Mouse (Mus musculus) R1 (cell line): ENCODE data around the gene Eif3d.
A peak's percentile ranks its signal among the peaks of the same experiment; 100 is the strongest.

Experiments
- DNase-seq: peaks from one replicate; pipeline ENCODE4 v3.0.0-alpha.2; 2018; ENCODE audit warnings: low read depth, low spot score

Gene Eif3d

GRCm38 (mm10) chr15:77954362-77954761 is 16.3 kb downstream of the Eif3d start:
- no peak for DNase-seq

GRCm38 (mm10) chr15:77952921-77953320 is 17.7 kb downstream of the Eif3d start:
- DNase-seq, result no peak

- no peak for DNase-seq
Observed at GRCm38 (mm10) chr15:77949061-77949460, 21.6 kb downstream of the Eif3d start.

GRCm38 (mm10) chr15:77945711-77946110 is 24.9 kb downstream of the Eif3d start:
- DNase-seq, result no peak

- no peak for DNase-seq
Observed at GRCm38 (mm10) chr15:77941563-77941962, 29.1 kb downstream of the Eif3d start.

- DNase-seq, result no peak
Observed at GRCm38 (mm10) chr15:77938516-77938915, 32.1 kb downstream of the Eif3d start.

GRCm38 (mm10) chr15:77935673-77936375 is 34.8 kb downstream of the Eif3d start:
- no peak for DNase-seq

- DNase-seq, result no peak
Observed at GRCm38 (mm10) chr15:77934968-77935367, 35.6 kb downstream of the Eif3d start.

- no peak for DNase-seq
Observed at GRCm38 (mm10) chr15:77934326-77934725, 36.3 kb downstream of the Eif3d start.

GRCm38 (mm10) chr15:77933770-77934169 is 36.8 kb downstream of the Eif3d start:
- DNase-seq, result peak; percentile 90

GRCm38 (mm10) chr15:77933222-77933621 is 37.4 kb downstream of the Eif3d start:
- DNase-seq, result no peak

- DNase-seq, result no peak
Observed at GRCm38 (mm10) chr15:77931689-77932016, 39.0 kb downstream of the Eif3d start.

- no peak for DNase-seq
Observed at GRCm38 (mm10) chr15:77930986-77931688, 39.5 kb downstream of the Eif3d start.

GRCm38 (mm10) chr15:77929804-77930203 is 40.8 kb downstream of the Eif3d start:
- DNase-seq, result no peak

- DNase-seq, result peak; percentile 100
Observed at GRCm38 (mm10) chr15:77928673-77929331, 41.8 kb downstream of the Eif3d start, which contains the start of gene Txn2. Gene Txn2 (minus strand): TSS chr15:77929006.

- DNase-seq, result no peak
Observed at GRCm38 (mm10) chr15:77928091-77928490, 42.5 kb downstream of the Eif3d start.

GRCm38 (mm10) chr15:77926921-77927320 is 43.7 kb downstream of the Eif3d start:
- DNase-seq, result no peak

- DNase-seq, result no peak
Observed at GRCm38 (mm10) chr15:77925195-77925594, 45.4 kb downstream of the Eif3d start.

GRCm38 (mm10) chr15:77923267-77924035 is 47.2 kb downstream of the Eif3d start:
- DNase-seq, result peak; percentile 54

GRCm38 (mm10) chr15:77922710-77923109 is 47.9 kb downstream of the Eif3d start:
- no peak for DNase-seq

- DNase-seq, result no peak
Observed at GRCm38 (mm10) chr15:77921636-77922035, 49.0 kb downstream of the Eif3d start.
